Mouse (Mus musculus) intestine, embryonic 15.5 days (tissue): ENCODE measurements around the gene Mboat7. TPM values are rescaled to one million over a fixed set of nuclear protein-coding genes. Genes with fewer than 3 reads are reported as not detected.

Experiments
- polyA plus RNA-seq: library from polyadenylated mRNA; unstranded; fragments of >200 nt; fragmentation: Nextera tagmentation; extraction: Ambion mirVana; gene quantifications from 2 replicates; pipeline ENCODE4 v1.2.1, GENCODE M21; 2015

Mboat7 gene
- polyA plus RNA-seq, 1 experiment from 2014 or later: 55.3 TPM

Other genes starting within 250 kb of the Mboat7 start
- 0.11 and 0.16 TPM in 2 replicates for gene Tarm1, start 190.9 kb downstream of the Mboat7 start, polyA plus RNA-seq
- gene Oscar, start 77.4 kb downstream of the Mboat7 start, polyA plus RNA-seq: 0.08 and 0.09 TPM in 2 replicates
- gene Ndufa3, start 76.2 kb downstream of the Mboat7 start, polyA plus RNA-seq: 486 and 556 TPM in 2 replicates
- gene Tfpt, start 63.6 kb downstream of the Mboat7 start, polyA plus RNA-seq: 19.7 and 23.1 TPM in 2 replicates
- gene Prpf31, start 63.5 kb downstream of the Mboat7 start, polyA plus RNA-seq: 85.7 and 90.1 TPM in 2 replicates
- gene Cnot3, start 48.3 kb downstream of the Mboat7 start, polyA plus RNA-seq: 43.7 and 47.1 TPM in 2 replicates
- gene Leng1, start 27.7 kb downstream of the Mboat7 start, polyA plus RNA-seq: 19.5 and 20.2 TPM in 2 replicates
- gene Tmc4, start 16.0 kb downstream of the Mboat7 start, polyA plus RNA-seq: 73.4 and 82.6 TPM in 2 replicates
- gene Tsen34, start 660 bp downstream of the Mboat7 start, polyA plus RNA-seq: 230 and 235 TPM in 2 replicates
- 1,501 and 1,565 TPM in 2 replicates for gene Rps9, start 10.5 kb upstream of the Mboat7 start, polyA plus RNA-seq
- 1.0 and 1.1 TPM in 2 replicates for gene Pirb, start 26.9 kb upstream of the Mboat7 start, polyA plus RNA-seq
- gene Gm15448, start 132.2 kb upstream of the Mboat7 start, polyA plus RNA-seq: not detected in 2 replicates
- 0.44 TPM in 1 of 2 replicates, not detected in the other for gene Pira2, start 151.5 kb upstream of the Mboat7 start, polyA plus RNA-seq
- 0.10 TPM in 1 of 2 replicates, not detected in the other for gene Gm14548, start 204.6 kb upstream of the Mboat7 start, polyA plus RNA-seq
- gene Lilra6, start 222.0 kb upstream of the Mboat7 start, polyA plus RNA-seq: 0.21 and 0.38 TPM in 2 replicates